Mouse (Mus musculus) brain, embryonic 18.5 days (tissue): Measurements from ENCODE around the gene Olfr345.

Experiments used
- DNase-seq: peaks from one replicate; pipeline ENCODE4 v3.0.0-alpha.2; 2012; ENCODE audit warnings: low read depth, low spot score

The Olfr345 gene

GRCm38 (mm10) chr2:36639741-36640140, at the start of gene Olfr345:
Gene Olfr345, plus strand, starts transcription at chr2:36640041.
- DNase-seq, result no peak

- DNase-seq, result no peak
These were observed 45.6 kb downstream of the Olfr345 start, which contains the start of gene Olfr346 for GRCm38 (mm10) chr2:36685488-36685887. Gene Olfr346, plus strand, starts transcription at chr2:36685788.
